Mouse (Mus musculus) lung, embryonic 16.5 days (tissue): ENCODE results near the gene Ykt6. TPM values are rescaled to one million over a fixed set of nuclear protein-coding genes. Genes with fewer than 3 reads are reported as not detected.

ENCODE experiments used
- ATAC-seq: fragments of 200-750 bp; cut with Nextera tagmentation; 2 replicates; pipeline ENCODE4 v1.8.0; 2017; ENCODE audit warnings: low read depth, mild to moderate bottlenecking, moderate library complexity
- H3K27ac ChIP-seq: fragments of 300-500 bp; sonication (generic); 2 replicates; pipeline ENCODE4 v1.5.1; 2014; ENCODE audit warnings: mild to moderate bottlenecking, control low read depth, low read length
- H3K27me3 ChIP-seq: fragments of 300-500 bp; sonication (generic); 2 replicates; pipeline ENCODE4 v1.6.1; 2014; ENCODE audit warnings: low read depth, low read length, mixed read lengths; ENCODE audit not compliant: control insufficient read depth, insufficient read depth
- H3K36me3 ChIP-seq: fragments of 300-500 bp; sonication (generic); 2 replicates; pipeline ENCODE4 v1.6.1; 2014; ENCODE audit warnings: low read length; ENCODE audit not compliant: control insufficient read depth, insufficient read depth
- H3K4me1 ChIP-seq: fragments of 300-500 bp; sonication (generic); replicated peaks from 2 replicates; pipeline ENCODE4 v1.6.1; 2014; ENCODE audit warnings: low read length, mixed read lengths; ENCODE audit not compliant: control insufficient read depth, insufficient read depth
- H3K4me2 ChIP-seq: fragments of 300-500 bp; sonication (generic); 2 replicates; pipeline ENCODE4 v1.6.1; 2014; ENCODE audit warnings: low read depth, low read length, control low read depth
- H3K4me3 ChIP-seq: fragments of 300-500 bp; sonication (generic); 2 replicates; pipeline ENCODE4 v1.5.1; 2014; ENCODE audit warnings: mild to moderate bottlenecking, low read length, control low read depth
- H3K9ac ChIP-seq: fragments of 300-500 bp; sonication (generic); 2 replicates; pipeline ENCODE4 v1.6.1; 2014; ENCODE audit warnings: low read length, control low read depth
- H3K9me3 ChIP-seq: fragments of 300-500 bp; sonication (generic); 2 replicates; pipeline ENCODE4 v1.6.1; 2016; ENCODE audit warnings: low read length; ENCODE audit not compliant: control insufficient read depth
- WGBS: fragments of 180-500 bp; shearing (Covaris S2); extraction: QIAGEN DNeasy Blood & Tissue Kit; methylation state at CpG from one replicate; pipeline ENCODE4 v1.1.7; 2014; 5-methylcytosine and 5-hydroxymethylcytosine counted together
- polyA plus RNA-seq: library from polyadenylated mRNA; unstranded; fragments of >200 nt; fragmentation: Nextera tagmentation; extraction: Ambion mirVana; gene quantifications from 2 replicates; pipeline ENCODE4 v1.2.1, GENCODE M21; 2015

Gene Ykt6
- polyA plus RNA-seq, 1 experiment from 2014 or later, result 52.3 TPM

DNA sequence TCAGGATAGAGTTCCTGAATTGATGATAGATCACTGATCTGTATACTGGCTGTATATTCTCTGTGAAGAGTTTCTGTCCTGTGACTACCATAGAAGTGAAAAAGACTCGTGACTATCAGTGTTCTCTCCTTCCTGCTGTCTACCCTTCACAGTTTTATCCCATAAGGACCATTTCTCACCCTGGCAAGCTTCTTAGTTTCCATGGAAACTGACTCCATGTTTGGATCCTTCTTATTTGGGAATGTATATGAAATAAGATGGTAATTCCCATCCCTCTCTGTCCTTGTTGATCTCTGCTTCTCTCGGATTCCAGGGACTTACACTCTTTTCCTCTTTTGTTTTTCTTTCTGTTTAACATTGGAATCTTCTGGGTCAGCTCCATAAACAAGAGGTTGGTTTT is 4.6 kb downstream of the Ykt6 start:
- Histone ChIP-seq H3K27me3 (no peaks in the 10 kb centered on the region), H3K27ac (no peak overlapping the region), H3K9me3 (no peaks in the 10 kb centered on the region), H3K9ac (no peak overlapping the region), H3K4me3 (no peak overlapping the region), H3K4me2 (no peak overlapping the region), H3K36me3 (peaks cover 35% of the 10 kb centered on the region), H3K4me1 (peaks cover 8% of the 10 kb centered on the region)
- 61% methylated on average over 2 of the region's 2 CpGs for WGBS
- no peak for ATAC-seq

DNA sequence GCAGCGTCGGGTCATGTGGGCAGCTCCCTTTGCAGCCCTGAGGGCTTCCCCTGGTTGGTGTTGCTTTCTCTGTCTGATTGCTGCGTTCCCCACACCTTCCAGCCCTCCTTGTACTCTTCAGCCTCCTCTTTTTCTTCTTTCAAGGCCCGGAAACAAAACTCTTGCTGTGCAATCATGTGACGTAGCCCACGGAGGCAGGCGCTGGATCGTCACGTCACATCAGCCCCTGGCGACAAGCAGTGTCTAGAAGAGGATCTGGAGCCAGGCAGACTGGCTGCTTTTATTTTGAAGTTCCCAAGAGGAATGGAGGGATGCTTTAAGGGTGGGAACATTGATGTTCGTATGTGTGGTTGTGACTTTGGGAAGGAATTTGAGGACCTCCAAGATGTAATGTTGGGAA is 10.4 kb downstream of the Ykt6 start:
- no peaks in the 10 kb centered on the region for H3K9me3 ChIP-seq
- H3K27ac ChIP-seq, result no peak overlapping the region
- H3K4me3 ChIP-seq, result no peak overlapping the region
- H3K9ac ChIP-seq, result no peak overlapping the region
- no peak for ATAC-seq
- 77% methylated on average over 11 of the region's 11 CpGs for WGBS
- no peak overlapping the region for H3K4me2 ChIP-seq
- peaks cover 37% of the 10 kb centered on the region for H3K36me3 ChIP-seq
- no peaks in the 10 kb centered on the region for H3K4me1 ChIP-seq
- H3K27me3 ChIP-seq, result no peaks in the 10 kb centered on the region

DNA sequence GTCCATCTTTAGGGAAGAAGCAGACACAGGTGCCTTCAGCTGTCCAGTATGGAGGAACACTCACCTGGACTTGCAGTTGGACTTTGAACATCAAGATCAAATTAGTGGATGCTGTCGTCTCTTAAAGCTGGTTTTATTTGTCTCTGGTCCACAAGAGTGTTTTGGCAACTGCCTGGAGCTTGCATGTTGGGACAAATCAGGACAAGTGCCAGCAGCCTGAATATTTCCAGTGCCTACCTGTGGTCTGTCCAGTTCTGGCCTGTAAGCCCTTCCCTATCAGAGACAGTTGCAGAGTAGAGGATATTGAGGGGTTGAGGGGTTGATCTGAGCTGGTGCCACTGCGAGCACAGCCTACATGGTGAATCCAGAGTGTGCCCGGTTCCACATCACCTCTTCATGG is 11.3 kb downstream of the Ykt6 start:
- Histone ChIP-seq H3K27ac (no peak overlapping the region), H3K4me2 (no peak overlapping the region), H3K9ac (no peak overlapping the region), H3K9me3 (no peaks in the 10 kb centered on the region), H3K27me3 (no peaks in the 10 kb centered on the region), H3K36me3 (peaks cover 28% of the 10 kb centered on the region), H3K4me1 (no peaks in the 10 kb centered on the region), H3K4me3 (no peak overlapping the region)
- 89% methylated on average over 3 of the region's 3 CpGs for WGBS
- ATAC-seq, result no peak

DNA sequence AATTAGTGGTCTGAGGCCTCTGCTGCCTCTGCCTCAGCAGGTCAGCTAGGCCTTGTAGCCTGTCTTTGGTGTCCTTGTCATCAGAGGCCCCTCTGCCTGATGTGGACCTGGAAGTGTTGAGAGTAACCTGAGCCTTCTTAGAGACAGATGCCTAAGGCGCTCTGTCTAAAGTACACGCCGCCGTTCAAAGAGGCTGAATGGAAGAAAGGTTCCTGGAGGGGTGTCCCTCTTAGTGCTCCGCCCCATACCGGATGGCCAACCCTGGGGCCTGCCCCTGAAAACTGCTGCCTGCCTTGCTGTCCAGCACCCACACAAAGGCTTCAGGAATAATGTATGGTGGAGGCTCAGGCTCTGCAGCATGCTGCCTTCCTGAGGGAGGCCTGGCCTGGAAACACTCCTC is 12.7 kb downstream of the Ykt6 start:
- Histone ChIP-seq H3K9ac (no peak overlapping the region), H3K4me2 (no peak overlapping the region), H3K9me3 (no peaks in the 10 kb centered on the region), H3K27ac (no peak overlapping the region), H3K36me3 (peaks cover 22% of the 10 kb centered on the region), H3K4me3 (no peak overlapping the region), H3K4me1 (peaks cover 5% of the 10 kb centered on the region; the same call in 1 of the 2 replicates), H3K27me3 (no peaks in the 10 kb centered on the region)
- no peak for ATAC-seq
- 64% methylated on average over 6 of the region's 6 CpGs for WGBS

DNA sequence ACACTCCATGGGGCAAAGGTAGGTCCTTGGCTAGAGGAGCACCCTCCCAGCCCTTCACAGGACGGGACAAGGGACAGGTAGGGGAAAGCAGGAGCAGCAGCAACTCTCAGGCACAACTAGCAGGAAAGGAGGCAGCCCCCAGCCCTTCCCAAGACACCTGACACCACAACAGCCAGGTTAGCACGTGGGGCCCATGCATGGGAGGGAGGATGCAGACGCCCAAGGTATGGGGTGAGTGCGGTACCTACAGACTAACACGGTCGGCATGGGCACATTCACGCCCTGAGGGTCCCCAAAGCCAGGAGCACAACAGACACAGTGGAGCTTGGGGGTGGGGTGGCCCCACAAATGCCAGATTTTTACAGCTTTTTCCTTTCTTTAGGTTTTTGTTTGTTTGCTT is 15.7 kb downstream of the Ykt6 start:
- Histone ChIP-seq H3K27ac (no peak overlapping the region), H3K36me3 (peaks cover 4% of the 10 kb centered on the region), H3K27me3 (no peaks in the 10 kb centered on the region), H3K4me1 (peaks cover 5% of the 10 kb centered on the region; the same call in 1 of the 2 replicates), H3K4me3 (no peak overlapping the region), H3K4me2 (no peak overlapping the region), H3K9ac (no peak overlapping the region), H3K9me3 (no peaks in the 10 kb centered on the region)
- WGBS, result 39% methylated on average over 7 of the region's 7 CpGs
- ATAC-seq, result no peak

DNA sequence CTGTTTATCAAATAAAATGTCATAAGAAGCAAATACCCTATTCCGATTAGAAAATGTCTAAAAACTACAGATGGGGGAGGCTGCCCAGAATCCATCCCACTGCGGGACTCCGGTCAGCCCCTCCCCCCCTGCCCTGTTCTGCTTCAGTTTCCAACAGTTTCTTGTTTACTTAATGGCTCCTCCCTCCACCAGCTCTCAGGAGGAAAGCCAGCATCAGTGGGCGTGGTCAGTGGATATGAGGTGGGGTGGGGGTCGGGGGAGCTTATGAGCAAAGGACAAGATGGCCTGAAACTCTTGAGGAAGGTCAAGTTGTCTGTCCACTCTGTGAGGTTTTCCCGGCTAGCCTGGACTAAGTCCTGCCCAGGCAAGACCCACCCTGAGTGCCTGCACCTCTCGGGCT is 17.7 kb downstream of the Ykt6 start:
- H3K4me3 ChIP-seq, result no peak overlapping the region
- 25% methylated on average over 7 of the region's 7 CpGs for WGBS
- H3K9me3 ChIP-seq, result no peaks in the 10 kb centered on the region
- peaks cover 5% of the 10 kb centered on the region; the same call in 1 of the 2 replicates for H3K4me1 ChIP-seq
- no peak overlapping the region for H3K27ac ChIP-seq
- H3K9ac ChIP-seq, result no peak overlapping the region
- H3K27me3 ChIP-seq, result no peaks in the 10 kb centered on the region
- no peak for ATAC-seq
- peaks cover under 1% of the 10 kb centered on the region; the same call in 1 of the 2 replicates for H3K36me3 ChIP-seq
- no peak overlapping the region for H3K4me2 ChIP-seq

DNA sequence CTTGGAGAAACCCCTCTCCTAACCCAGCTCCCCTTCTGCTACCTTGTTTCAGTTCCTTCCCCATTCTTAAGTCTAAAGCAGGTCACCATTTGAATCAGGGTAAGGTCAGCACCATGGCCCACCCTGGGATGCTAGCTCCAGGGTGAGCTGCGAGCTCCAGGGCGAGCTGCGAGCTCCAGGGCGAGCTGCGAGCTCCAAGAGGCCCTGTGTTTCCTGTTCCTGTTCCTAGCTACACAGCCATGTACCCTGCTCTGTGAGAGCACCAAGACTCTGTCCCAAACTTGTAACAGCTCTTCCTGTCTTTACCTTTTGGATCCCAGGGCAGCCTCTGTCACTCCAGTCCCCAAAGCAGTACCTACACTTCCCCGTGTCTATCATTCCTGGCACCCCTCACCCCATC is 18.6 kb downstream of the Ykt6 start:
- Histone ChIP-seq H3K27ac (no peak overlapping the region), H3K4me2 (no peak overlapping the region), H3K4me1 (peaks cover 5% of the 10 kb centered on the region; the same call in 1 of the 2 replicates), H3K4me3 (no peak overlapping the region), H3K36me3 (no peaks in the 10 kb centered on the region), H3K9ac (no peak overlapping the region), H3K27me3 (no peaks in the 10 kb centered on the region), H3K9me3 (no peaks in the 10 kb centered on the region)
- 69% methylated on average over 6 of the region's 6 CpGs for WGBS
- ATAC-seq, result no peak

DNA sequence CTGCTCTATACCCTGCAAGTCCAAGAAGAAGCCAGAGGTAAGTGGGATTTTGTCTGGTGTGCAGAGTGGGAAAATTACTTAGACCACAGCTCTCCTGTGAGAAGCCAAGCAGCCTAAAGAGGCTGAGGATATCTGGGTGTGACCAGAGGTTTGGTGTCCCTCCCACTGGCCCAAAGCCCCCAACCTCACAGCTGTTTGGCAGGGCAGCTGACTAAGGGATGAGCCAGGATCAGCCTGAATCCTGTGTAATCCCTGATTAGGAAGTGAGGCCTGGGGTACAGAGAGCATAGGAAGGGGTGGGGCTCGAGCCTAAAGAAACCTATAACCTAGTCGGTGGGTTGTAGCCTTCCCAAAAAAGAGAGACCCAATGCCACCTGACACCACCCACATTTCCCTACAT is 19.6 kb downstream of the Ykt6 start:
- no peaks in the 10 kb centered on the region for H3K9me3 ChIP-seq
- H3K9ac ChIP-seq, result no peak overlapping the region
- H3K4me1 ChIP-seq, result peaks cover 5% of the 10 kb centered on the region; the same call in 1 of the 2 replicates
- H3K4me2 ChIP-seq, result no peak overlapping the region
- H3K27me3 ChIP-seq, result no peaks in the 10 kb centered on the region
- H3K27ac ChIP-seq, result no peak overlapping the region
- no peak for ATAC-seq
- no peaks in the 10 kb centered on the region for H3K36me3 ChIP-seq
- WGBS, result 61% methylated on average over 2 of the region's 2 CpGs
- H3K4me3 ChIP-seq, result no peak overlapping the region

DNA sequence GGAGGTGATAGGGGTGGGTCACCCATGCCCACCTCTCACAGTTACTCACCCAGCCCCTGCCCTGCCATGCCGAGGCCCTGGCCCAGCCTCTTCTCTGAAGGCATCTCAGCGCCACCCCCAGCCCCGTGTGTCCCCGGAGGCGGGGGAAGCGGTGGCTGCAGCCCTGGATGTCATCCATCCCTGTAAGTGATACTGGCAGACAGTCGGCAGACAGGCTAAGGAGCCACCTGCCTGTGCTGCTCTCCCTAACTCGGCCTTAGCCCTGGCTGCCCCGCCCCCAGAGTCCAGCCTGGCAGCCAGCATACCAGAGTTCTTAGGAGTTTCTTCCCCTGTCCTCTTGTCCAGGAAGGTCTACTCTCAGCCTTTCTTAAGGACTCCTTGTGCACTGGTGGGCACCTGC is 20.6 kb downstream of the Ykt6 start:
- WGBS, result 14% methylated on average over 9 of the region's 9 CpGs
- ATAC-seq, result no peak
- H3K27ac ChIP-seq, result no peak overlapping the region

DNA sequence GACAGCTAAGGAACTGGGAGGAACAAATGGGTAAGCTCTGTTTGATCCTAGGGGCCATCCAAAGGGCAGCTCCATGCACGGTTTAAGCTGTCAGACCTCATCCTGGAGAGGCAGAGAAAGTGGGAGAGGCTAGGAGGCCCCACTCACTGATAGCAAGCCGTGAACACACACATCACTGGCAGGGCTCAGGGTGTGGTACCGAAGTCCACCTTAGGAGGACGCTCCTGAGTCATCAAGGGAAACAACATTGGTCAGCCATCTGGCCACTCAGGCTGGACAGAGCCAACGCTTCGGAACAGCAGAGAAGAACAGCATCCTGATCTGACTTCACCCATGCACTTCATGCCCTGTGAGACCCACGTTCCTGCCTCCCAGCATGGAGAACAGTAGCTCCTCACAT is 23.6 kb downstream of the Ykt6 start:
- Histone ChIP-seq H3K4me2 (no peak overlapping the region), H3K4me1 (no peaks in the 10 kb centered on the region), H3K9ac (no peak overlapping the region), H3K4me3 (no peak overlapping the region), H3K27ac (no peak overlapping the region), H3K27me3 (no peaks in the 10 kb centered on the region), H3K9me3 (no peaks in the 10 kb centered on the region), H3K36me3 (no peaks in the 10 kb centered on the region)
- no peak for ATAC-seq
- 74% methylated on average over 7 of the region's 7 CpGs for WGBS

More for the DNA sequence above, 20.6 kb downstream of the Ykt6 start:
- Histone ChIP-seq H3K9ac (no peak overlapping the region), H3K4me2 (no peak overlapping the region), H3K27me3 (no peaks in the 10 kb centered on the region), H3K9me3 (no peaks in the 10 kb centered on the region), H3K4me3 (no peak overlapping the region), H3K36me3 (no peaks in the 10 kb centered on the region), H3K4me1 (peaks cover 5% of the 10 kb centered on the region; the same call in 1 of the 2 replicates)
